Mouse (Mus musculus) CH12.LX (cell line): ENCODE data around the gene Ccdc15. TPM values are rescaled to one million over a fixed set of nuclear protein-coding genes. Genes with fewer than 3 reads are reported as not detected.

Experiments used
- DNase-seq: peaks from one replicate; pipeline ENCODE4 v3.0.0-alpha.2; 2013; ENCODE audit errors: extremely low read depth
- H3K27ac ChIP-seq: 2 replicates; pipeline ENCODE4 v1.5.1; 2012; ENCODE audit warnings: low read depth, mild to moderate bottlenecking, control low read depth, moderate library complexity; ENCODE audit not compliant: insufficient read depth
- H3K27me3 ChIP-seq: replicated peaks from 2 replicates; pipeline ENCODE3; 2012; ENCODE audit warnings: inconsistent platforms
- H3K36me3 ChIP-seq, 2 experiments: replicated peaks in 1 of 2; 2 replicates each; pipeline versions ENCODE3 to v1.6.1; 2012; ENCODE audit warnings: inconsistent platforms in 1 of 2, low read length in 1 of 2, mild to moderate bottlenecking in 1 of 2, mixed read lengths in 1 of 2, moderate library complexity in 1 of 2; ENCODE audit not compliant: control insufficient read depth in 1 of 2, insufficient read depth in 1 of 2
- H3K4me1 ChIP-seq, 2 experiments: 2 replicates each; pipeline ENCODE4 v1.6.1; 2012; ENCODE audit warnings: inconsistent platforms in 1 of 2, moderate library complexity in 1 of 2; ENCODE audit not compliant: insufficient read depth in 2 of 2, control insufficient read depth in 1 of 2
- H3K4me2 ChIP-seq: 2 replicates; pipeline ENCODE4 v1.6.1; 2012; ENCODE audit warnings: low read depth, mild to moderate bottlenecking, control low read depth; ENCODE audit not compliant: poor library complexity, insufficient read depth, severe bottlenecking
- H3K4me3 ChIP-seq, 3 experiments: fragments of 150-350 bp in 1 of 3; sonication (generic) in 1 of 3; replicated peaks in 1 of 3; 2 replicates each; pipeline versions ENCODE3 to v1.5.1; 2011 to 2012; ENCODE audit warnings: low read depth in 2 of 3, low read length in 2 of 3, mild to moderate bottlenecking in 2 of 3, moderate library complexity in 2 of 3, control low read depth in 1 of 3, improper control_type of control experiment in 1 of 3, inconsistent platforms in 1 of 3, mixed read lengths in 1 of 3; ENCODE audit not compliant: poor library complexity in 1 of 3
- H3K79me2 ChIP-seq: replicated peaks from 2 replicates; pipeline ENCODE4 v1.6.1; 2012; ENCODE audit warnings: mild to moderate bottlenecking, moderate library complexity; ENCODE audit not compliant: control insufficient read depth, poor library complexity, insufficient read depth, severe bottlenecking; ENCODE audit errors: extremely low read depth
- H3K9ac ChIP-seq: 2 replicates; pipeline ENCODE4 v1.6.1; 2012; ENCODE audit warnings: low read depth, mild to moderate bottlenecking, control low read depth, moderate library complexity; ENCODE audit not compliant: insufficient read depth
- H3K9me3 ChIP-seq: replicated peaks from 2 replicates; pipeline ENCODE3; 2012; ENCODE audit warnings: low read length, inconsistent platforms, mixed read lengths
- BHLHE40 ChIP-seq: IDR thresholded peaks from 2 replicates; pipeline ENCODE4 v1.6.1; 2011; ENCODE audit warnings: mild to moderate bottlenecking, low read depth, low read length, improper control_type of control experiment
- CHD1 ChIP-seq: IDR thresholded peaks from 2 replicates; pipeline ENCODE4 v1.6.1; 2012; ENCODE audit warnings: low read depth, low read length, improper control_type of control experiment, inconsistent platforms
- CTCF ChIP-seq, 2 experiments: IDR thresholded peaks in 1 of 2; conservative IDR thresholded peaks in 1 of 2; 2 replicates each; pipeline ENCODE4 v1.5.1; 2011 to 2012; ENCODE audit warnings: low read depth in 2 of 2, low read length in 2 of 2, improper control_type of control experiment in 1 of 2, inconsistent platforms in 1 of 2, mild to moderate bottlenecking in 1 of 2, moderate library complexity in 1 of 2
- E2F4 ChIP-seq: IDR thresholded peaks from 2 replicates; pipeline ENCODE4 v1.6.1; 2011; ENCODE audit warnings: low read depth, low read length, improper control_type of control experiment; ENCODE audit not compliant: insufficient replicate concordance
- ETS1 ChIP-seq: conservative IDR thresholded peaks from 2 replicates; pipeline ENCODE4 v1.6.1; 2012; ENCODE audit warnings: low read depth, mild to moderate bottlenecking, inconsistent platforms, low read length, improper control_type of control experiment, moderate library complexity
- GABPA ChIP-seq: IDR thresholded peaks from 2 replicates; pipeline ENCODE4 v1.6.1; 2012; ENCODE audit warnings: low read depth, low read length, improper control_type of control experiment, inconsistent platforms; ENCODE audit not compliant: insufficient replicate concordance
- HCFC1 ChIP-seq: IDR thresholded peaks from 2 replicates; pipeline ENCODE4 v1.6.1; 2012; ENCODE audit warnings: low read depth, mild to moderate bottlenecking, inconsistent platforms, low read length, improper control_type of control experiment
- IRF4 ChIP-seq: IDR thresholded peaks from 2 replicates; pipeline ENCODE4 v1.6.1; 2014; ENCODE audit warnings: low read depth, mild to moderate bottlenecking, inconsistent platforms, low read length, improper control_type of control experiment
- JUN ChIP-seq: IDR thresholded peaks from 2 replicates; pipeline ENCODE4 v1.6.1; 2011; ENCODE audit warnings: low read depth, mild to moderate bottlenecking, low read length, improper control_type of control experiment, moderate library complexity; ENCODE audit not compliant: insufficient read depth
- JUND ChIP-seq: conservative IDR thresholded peaks from 2 replicates; pipeline ENCODE4 v1.6.1; 2011; ENCODE audit warnings: low read depth, low read length, improper control_type of control experiment
- MEF2A ChIP-seq: IDR thresholded peaks from 2 replicates; pipeline ENCODE4 v1.6.1; 2014; ENCODE audit warnings: low read depth, mild to moderate bottlenecking, inconsistent platforms, low read length, improper control_type of control experiment, borderline replicate concordance
- MXI1 ChIP-seq: IDR thresholded peaks from 2 replicates; pipeline ENCODE4 v1.6.1; 2011; ENCODE audit warnings: mild to moderate bottlenecking, low read depth, low read length, improper control_type of control experiment
- SIN3A ChIP-seq: IDR thresholded peaks from 2 replicates; pipeline ENCODE4 v1.6.1; 2012; ENCODE audit warnings: low read length, improper control_type of control experiment, inconsistent platforms
- TBP ChIP-seq: conservative IDR thresholded peaks from 2 replicates; pipeline ENCODE4 v1.6.1; 2011; ENCODE audit warnings: low read depth, low read length, improper control_type of control experiment
- ZC3H11A ChIP-seq: IDR thresholded peaks from 2 replicates; pipeline ENCODE4 v1.6.1; 2012; ENCODE audit warnings: low read depth, mild to moderate bottlenecking, inconsistent platforms, low read length, improper control_type of control experiment
- ZMIZ1 ChIP-seq: IDR thresholded peaks from 2 replicates; pipeline ENCODE4 v1.6.1; 2012; ENCODE audit warnings: low read depth, mild to moderate bottlenecking, inconsistent platforms, low read length, improper control_type of control experiment
- ZNF384 ChIP-seq: IDR thresholded peaks from 2 replicates; pipeline ENCODE4 v1.6.1; 2012; ENCODE audit warnings: low read depth, low read length, improper control_type of control experiment, inconsistent platforms
- dilution Hi-C: fragments of 300-500 bp; cut with MboI; formaldehyde crosslinking; loops from 2 replicates; pipeline ENCODE4 v1.14.3; 2020; ENCODE audit warnings: low sequenced_read_pairs; ENCODE audit not compliant: extremely low pct_unique_long_range_greater_than_20kb, extremely low pct_ligation_motif_present
- in situ Hi-C: fragments of 300-500 bp; cut with MboI; formaldehyde crosslinking; loops from 3 replicates; pipeline ENCODE4 v1.14.3; 2019; ENCODE audit warnings: low sequenced_read_pairs, low pct_ligation_motif_present, low pct_unique_long_range_greater_than_20kb, mixed read lengths
- polyA plus RNA-seq: library from polyadenylated mRNA; unstranded; fragments of >175 nt; gene quantifications from 2 replicates; pipeline ENCODE4 v1.2.1, GENCODE M21; 2012; ENCODE audit warnings: low read depth; ENCODE audit not compliant: insufficient read length
- total RNA-seq, 2 experiments: library from RNA; depleted of rRNA; stranded (reverse); fragments of 300-350 nt in 1 of 2; fragments of >200 nt in 1 of 2; gene quantifications; 2 replicates each; pipeline ENCODE4 v1.2.3; 2012 to 2014

The Ccdc15 gene
- total and polyA plus RNA-seq, 3 experiments: 5.3 to 7.0 (median 6.3) TPM

GRCm38 (mm10) chr9:37364392-37364791 is 16.2 kb upstream of the Ccdc15 start:
- dilution Hi-C loops (no loop called here), in situ Hi-C loops (no loop called here)
- no peak overlapping the region for H3K4me3 ChIP-seq
- peaks cover 0 to 9% of the 10 kb centered on the region in 2 experiments; a peak in 1 of 4 replicates for H3K4me1 ChIP-seq
- no peaks in the 10 kb centered on the region for H3K36me3 ChIP-seq
- no peaks in the 10 kb centered on the region for H3K27me3 ChIP-seq
- no peaks in the 10 kb centered on the region for H3K9me3 ChIP-seq
- no peak overlapping the region for H3K27ac ChIP-seq
- DNase-seq: no peak
- no peak for TF ChIP-seq TBP
- no peak for TF ChIP-seq BHLHE40
- TF ChIP-seq E2F4: no peak
- TF ChIP-seq SIN3A: no peak
- no peak for TF ChIP-seq CTCF (conservative IDR thresholded peaks at IDR 0.05 in 1 of 2, IDR thresholded peaks at IDR 0.05 in 1 of 2; ENCODE audit: low read depth in 2 of 2, low read length in 2 of 2)
- no peak for TF ChIP-seq ZNF384
- no peak for TF ChIP-seq GABPA
- TF ChIP-seq IRF4: no peak
- TF ChIP-seq ZMIZ1: no peak
- TF ChIP-seq JUN: no peak
- TF ChIP-seq ZC3H11A: no peak
- TF ChIP-seq ETS1: no peak
- no peak for TF ChIP-seq CHD1
- TF ChIP-seq MEF2A: no peak
- TF ChIP-seq MXI1: no peak
- no peak for TF ChIP-seq JUND
- no peak overlapping the region for H3K9ac ChIP-seq
- no peak overlapping the region for H3K4me2 ChIP-seq
- no peaks in the 10 kb centered on the region for H3K79me2 ChIP-seq

DNA sequence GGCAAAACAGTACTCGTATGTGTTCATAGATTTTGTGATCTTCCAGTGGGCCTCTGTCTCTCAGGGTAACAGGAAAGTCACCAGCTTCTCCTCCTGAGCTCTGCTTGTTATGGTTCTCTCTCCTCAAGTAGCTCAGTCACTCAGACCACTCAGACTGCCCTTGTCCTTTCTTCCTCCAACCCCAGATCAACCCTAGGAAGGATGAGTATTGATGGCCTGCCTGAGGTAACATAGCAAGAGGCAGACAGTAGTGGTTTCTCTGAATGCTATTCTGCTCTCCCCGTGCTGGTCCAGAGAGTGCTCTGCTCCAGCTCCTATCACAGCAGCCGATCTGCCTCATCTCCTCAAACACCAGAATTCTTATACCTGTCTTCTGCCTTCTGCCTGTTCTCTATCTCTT is 15.3 kb upstream of the Ccdc15 start:
- dilution Hi-C loops (no loop called here), in situ Hi-C loops (no loop called here)
- Histone ChIP-seq H3K9ac (no peak overlapping the region), H3K4me1 (peaks cover 0 to 9% of the 10 kb centered on the region in 2 experiments; a peak in 1 of 4 replicates), H3K36me3 (no peaks in the 10 kb centered on the region), H3K27ac (no peak overlapping the region), H3K4me3 (no peak overlapping the region), H3K27me3 (no peaks in the 10 kb centered on the region), H3K79me2 (no peaks in the 10 kb centered on the region), H3K4me2 (no peak overlapping the region), H3K9me3 (no peaks in the 10 kb centered on the region)
- TF ChIP-seq TBP (no peak), HCFC1 (no peak)
- no peak for DNase-seq
